Mouse (Mus musculus): ENCODE results near the gene Iqgap2. TPM values are rescaled to one million over a fixed set of nuclear protein-coding genes. Genes with fewer than 3 reads are reported as not detected.

Iqgap2 gene
- polyA plus RNA-seq, 1 experiment from 2014 or later, result 9.8 TPM

DNA sequence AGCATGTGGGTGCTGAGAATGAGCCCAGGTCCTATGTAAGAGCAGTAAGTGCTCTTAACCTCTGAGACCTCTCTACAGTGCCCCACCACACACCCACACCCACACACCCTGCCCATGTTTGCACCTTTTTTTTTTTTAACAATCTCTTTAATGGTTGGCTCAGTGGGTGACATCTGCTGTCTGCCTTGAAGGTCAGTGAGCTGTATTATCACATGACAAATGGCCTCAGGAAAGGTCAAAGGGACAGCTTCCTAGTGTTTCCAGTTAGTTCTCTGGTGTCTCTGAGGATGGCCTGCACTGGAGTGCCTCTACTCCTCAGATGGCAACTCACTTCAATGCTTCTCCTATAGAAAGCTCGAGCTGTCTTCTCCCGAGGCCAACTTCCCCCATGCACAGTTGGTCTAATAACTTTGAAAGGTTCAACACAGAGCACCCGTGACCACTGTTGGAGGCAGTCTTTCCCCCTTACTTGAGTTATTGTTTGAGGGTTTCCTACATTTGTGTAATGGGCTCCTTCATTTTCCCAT lies 291.8 kb downstream of the Iqgap2 start:
- DNase-seq, result no peak
- Histone ChIP-seq H3K9ac (no peak overlapping the region), H3K36me3 (ENCODE audit: insufficient read depth) (peaks cover 36% of the 10 kb centered on the region), H3K27ac (ENCODE audit: low read depth) (no peak overlapping the region), H3K9me3 (ENCODE audit: low read depth, low read length) (no peaks in the 10 kb centered on the region), H3K4me2 (no peak overlapping the region), H3K4me3 (ENCODE audit: low read depth, low read length) (no peak overlapping the region), H3K27me3 (ENCODE audit: insufficient read depth, low read length) (no peaks in the 10 kb centered on the region), H3K4me1 (ENCODE audit: insufficient read depth) (no peaks in the 10 kb centered on the region)
- ATAC-seq (ENCODE audit: insufficient read depth), result no peak
- 63% methylated on average over 3 of the region's 3 CpGs for WGBS
- TF ChIP-seq CTCF (IDR thresholded peaks at IDR 0.05; ENCODE audit: low read depth), result no peak

DNA sequence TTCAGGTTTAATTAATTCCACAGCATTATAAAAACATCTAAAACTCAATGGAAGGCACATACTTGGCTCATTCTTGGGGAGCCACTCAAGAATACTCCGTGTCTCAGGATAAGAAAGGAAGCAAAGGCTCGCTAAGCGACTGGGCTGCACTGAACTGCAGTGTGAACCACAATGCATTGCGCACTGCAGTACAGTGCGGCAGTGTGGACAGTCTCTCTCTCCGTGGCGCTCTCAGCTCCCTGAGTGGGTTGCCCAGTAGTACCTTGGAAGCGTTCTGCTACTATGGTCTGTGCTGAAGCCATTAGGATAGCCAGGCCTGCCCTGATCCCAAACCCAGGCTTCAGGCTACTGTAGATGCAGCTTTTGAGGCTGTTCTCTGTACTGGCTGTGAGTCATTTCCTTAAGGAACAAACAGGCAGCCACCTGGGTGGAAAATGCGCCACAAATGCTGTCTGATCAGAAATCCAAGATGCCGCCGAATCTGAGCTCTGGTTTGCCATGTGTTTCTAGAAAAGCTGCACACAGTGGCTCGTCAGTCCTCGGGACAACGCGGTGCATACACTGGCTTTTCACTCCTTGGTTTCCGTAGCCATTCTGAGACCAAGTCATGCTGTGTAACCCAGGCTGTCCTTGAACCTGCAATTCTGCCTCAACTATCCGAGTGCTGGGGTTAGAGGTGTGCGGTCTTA lies 293.3 kb downstream of the Iqgap2 start:
- no peak overlapping the region for H3K27ac ChIP-seq (ENCODE audit: low read depth)
- TF ChIP-seq CTCF (IDR thresholded peaks at IDR 0.05; ENCODE audit: low read depth), result no peak
- H3K9ac ChIP-seq, result no peak overlapping the region
- DNase-seq (no peak), ATAC-seq (ENCODE audit: insufficient read depth) (peak; percentile 38; the same call in 1 of the 2 replicates)
- H3K4me3 ChIP-seq (ENCODE audit: low read depth, low read length), result no peak overlapping the region
- peaks cover 21% of the 10 kb centered on the region for H3K36me3 ChIP-seq (ENCODE audit: insufficient read depth)
- no peaks in the 10 kb centered on the region for H3K9me3 ChIP-seq (ENCODE audit: low read depth, low read length)
- WGBS, result 77% methylated on average over 18 of the region's 18 CpGs
- no peaks in the 10 kb centered on the region for H3K27me3 ChIP-seq (ENCODE audit: insufficient read depth, low read length)
- no peak overlapping the region for H3K4me2 ChIP-seq
- no peaks in the 10 kb centered on the region for H3K4me1 ChIP-seq (ENCODE audit: insufficient read depth)

DNA sequence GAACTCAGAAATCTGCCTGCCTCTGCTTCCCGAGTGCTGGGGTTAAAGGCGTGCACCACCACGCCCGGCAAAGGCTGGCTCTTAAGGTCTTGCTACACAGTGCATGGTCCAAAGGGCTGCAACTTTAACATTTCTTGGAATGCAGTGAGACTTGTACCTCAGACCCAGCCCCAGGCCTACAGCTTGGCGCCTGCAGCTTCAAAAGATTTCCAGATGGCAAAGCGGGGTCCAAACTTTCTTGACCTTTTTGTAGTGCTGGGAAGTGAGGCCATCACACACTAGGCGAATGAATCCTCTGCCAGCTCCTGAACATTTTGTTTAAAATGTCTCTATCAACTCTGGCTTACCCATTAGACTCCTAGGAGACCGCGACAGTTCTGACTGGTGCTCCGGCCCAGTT lies 294.1 kb downstream of the Iqgap2 start:
- Histone ChIP-seq H3K36me3 (ENCODE audit: insufficient read depth) (peaks cover 14% of the 10 kb centered on the region), H3K4me3 (ENCODE audit: low read depth, low read length) (no peak overlapping the region), H3K4me2 (no peak overlapping the region), H3K4me1 (ENCODE audit: insufficient read depth) (no peaks in the 10 kb centered on the region), H3K9me3 (ENCODE audit: low read depth, low read length) (no peaks in the 10 kb centered on the region), H3K27me3 (ENCODE audit: insufficient read depth, low read length) (no peaks in the 10 kb centered on the region), H3K27ac (ENCODE audit: low read depth) (no peak overlapping the region), H3K9ac (no peak overlapping the region)
- no peak for TF ChIP-seq CTCF (IDR thresholded peaks at IDR 0.05; ENCODE audit: low read depth)
- DNase-seq (no peak), ATAC-seq (ENCODE audit: insufficient read depth) (no peak)
- 85% methylated on average over 10 of the region's 10 CpGs for WGBS

DNA sequence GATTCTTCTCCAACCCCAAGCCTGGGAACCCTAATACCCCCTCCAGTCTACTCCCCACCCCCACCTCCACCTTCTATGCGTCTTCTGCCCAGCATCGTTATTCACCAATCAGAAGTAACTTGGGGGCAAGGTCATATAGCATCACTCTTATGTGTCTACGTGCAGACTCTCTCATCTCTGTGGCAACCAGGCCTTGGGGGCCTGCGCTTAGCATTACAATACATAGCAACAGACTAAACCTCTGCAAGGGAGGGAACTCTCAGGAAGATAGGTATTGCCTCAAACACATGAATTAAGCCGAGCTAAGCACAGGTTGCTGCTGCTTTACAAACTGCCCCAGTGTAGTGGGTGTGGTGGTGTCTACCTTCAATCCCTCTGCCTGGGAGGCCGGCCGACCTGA lies 295.0 kb downstream of the Iqgap2 start:
- Histone ChIP-seq H3K27me3 (ENCODE audit: insufficient read depth, low read length) (no peaks in the 10 kb centered on the region), H3K36me3 (ENCODE audit: insufficient read depth) (peaks cover 11% of the 10 kb centered on the region; the same call in 1 of the 2 replicates), H3K9me3 (ENCODE audit: low read depth, low read length) (no peaks in the 10 kb centered on the region), H3K4me1 (ENCODE audit: insufficient read depth) (no peaks in the 10 kb centered on the region), H3K9ac (no peak overlapping the region), H3K4me2 (no peak overlapping the region), H3K27ac (ENCODE audit: low read depth) (no peak overlapping the region), H3K4me3 (ENCODE audit: low read depth, low read length) (no peak overlapping the region)
- no peak for TF ChIP-seq CTCF (IDR thresholded peaks at IDR 0.05; ENCODE audit: low read depth)
- ATAC-seq (ENCODE audit: insufficient read depth) (no peak), DNase-seq (no peak)
- WGBS, result 83% methylated on average over 7 of the region's 7 CpGs

DNA sequence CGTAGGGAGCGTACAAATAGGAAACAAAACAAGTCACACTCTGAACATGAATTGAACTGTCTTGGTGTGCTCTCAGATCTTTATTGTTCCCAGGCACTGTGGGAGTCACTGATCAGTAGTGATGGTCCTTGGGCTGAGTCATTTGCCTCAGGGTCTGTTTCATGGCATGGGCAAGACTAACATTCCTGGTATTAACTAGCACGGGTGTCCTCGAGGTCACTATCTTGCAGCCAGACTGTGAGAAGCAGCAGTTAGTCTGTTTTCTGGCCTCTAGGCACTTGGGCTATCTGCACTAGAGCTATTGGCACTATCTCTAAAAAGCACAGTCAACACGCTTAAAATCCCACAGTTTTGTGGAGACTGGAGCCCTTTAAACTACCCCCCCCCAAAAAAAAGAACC lies 295.8 kb downstream of the Iqgap2 start:
- Histone ChIP-seq H3K27ac (ENCODE audit: low read depth) (no peak overlapping the region), H3K9me3 (ENCODE audit: low read depth, low read length) (no peaks in the 10 kb centered on the region), H3K4me2 (no peak overlapping the region), H3K27me3 (ENCODE audit: insufficient read depth, low read length) (no peaks in the 10 kb centered on the region), H3K4me3 (ENCODE audit: low read depth, low read length) (no peak overlapping the region), H3K36me3 (ENCODE audit: insufficient read depth) (0 out of 2 replicates have a peak, but pooled peaks cover 4% of the 10 kb centered on the region), H3K9ac (no peak overlapping the region), H3K4me1 (ENCODE audit: insufficient read depth) (no peaks in the 10 kb centered on the region)
- no peak for DNase-seq
- 67% methylated on average over 5 of the region's 5 CpGs for WGBS
- ATAC-seq (ENCODE audit: insufficient read depth), result no peak
- TF ChIP-seq CTCF (IDR thresholded peaks at IDR 0.05; ENCODE audit: low read depth), result no peak

DNA sequence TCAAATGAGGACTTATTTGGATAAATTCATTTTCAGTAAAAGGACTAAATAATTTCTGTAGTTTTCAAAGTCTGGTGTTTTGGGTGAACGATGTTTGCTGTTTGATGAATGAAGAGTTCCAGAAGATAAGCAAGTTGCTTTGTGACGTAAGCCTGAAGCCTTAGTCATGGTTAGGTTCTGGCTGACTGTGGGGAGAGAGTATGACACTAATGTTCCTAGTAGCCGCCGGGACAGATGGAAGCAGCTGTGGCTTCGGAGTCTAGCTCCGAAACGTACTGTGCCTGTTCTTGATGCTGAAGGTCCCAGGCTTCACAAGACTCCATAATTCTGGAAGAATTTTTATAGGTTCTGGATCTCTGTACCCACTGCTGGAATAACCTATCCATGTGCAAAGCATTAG lies 296.3 kb downstream of the Iqgap2 start:
- H3K9me3 ChIP-seq (ENCODE audit: low read depth, low read length), result no peaks in the 10 kb centered on the region
- H3K36me3 ChIP-seq (ENCODE audit: insufficient read depth), result no peaks in the 10 kb centered on the region
- H3K9ac ChIP-seq, result no peak overlapping the region
- ATAC-seq (ENCODE audit: insufficient read depth) (no peak), DNase-seq (peak; percentile 65)
- no peaks in the 10 kb centered on the region for H3K4me1 ChIP-seq (ENCODE audit: insufficient read depth)
- no peaks in the 10 kb centered on the region for H3K27me3 ChIP-seq (ENCODE audit: insufficient read depth, low read length)
- TF ChIP-seq CTCF (IDR thresholded peaks at IDR 0.05; ENCODE audit: low read depth), result no peak
- H3K4me2 ChIP-seq, result no peak overlapping the region
- WGBS, result 47% methylated on average over 7 of the region's 7 CpGs
- no peak overlapping the region for H3K4me3 ChIP-seq (ENCODE audit: low read depth, low read length)
- no peak overlapping the region for H3K27ac ChIP-seq (ENCODE audit: low read depth)

DNA sequence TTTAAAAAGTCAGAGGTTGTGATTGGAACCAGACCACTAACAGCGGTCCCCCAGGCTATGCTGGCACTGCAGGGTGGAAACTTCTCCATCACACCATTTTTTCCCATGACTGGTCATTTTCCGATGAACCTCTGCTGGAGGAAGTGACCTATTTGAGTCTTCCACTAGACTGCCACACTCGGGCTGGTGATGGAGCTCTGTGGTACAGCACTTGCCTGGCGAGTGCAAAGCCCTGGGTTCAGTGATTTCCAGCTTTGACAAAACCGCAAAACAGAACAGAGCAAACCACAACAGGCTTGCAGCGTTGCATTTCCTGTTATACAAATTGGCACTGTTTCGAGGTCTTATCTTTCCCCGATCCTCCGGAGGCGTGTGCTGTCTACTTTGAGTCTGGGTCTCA lies 298.9 kb downstream of the Iqgap2 start:
- Histone ChIP-seq H3K27me3 (ENCODE audit: insufficient read depth, low read length) (no peaks in the 10 kb centered on the region), H3K9me3 (ENCODE audit: low read depth, low read length) (no peaks in the 10 kb centered on the region), H3K4me1 (ENCODE audit: insufficient read depth) (no peaks in the 10 kb centered on the region), H3K4me2 (no peak overlapping the region), H3K36me3 (ENCODE audit: insufficient read depth) (no peaks in the 10 kb centered on the region), H3K9ac (no peak overlapping the region), H3K4me3 (ENCODE audit: low read depth, low read length) (no peak overlapping the region), H3K27ac (ENCODE audit: low read depth) (no peak overlapping the region)
- no peak for TF ChIP-seq CTCF (IDR thresholded peaks at IDR 0.05; ENCODE audit: low read depth)
- ATAC-seq (ENCODE audit: insufficient read depth) (peak; percentile 28; the same call in 1 of the 2 replicates), DNase-seq (peak; percentile 59)
- WGBS, result 59% methylated on average over 10 of the region's 10 CpGs

Measured in lung, embryonic 14.5 days (tissue).